Mouse (Mus musculus) MEL (cell line): ENCODE measurements around the gene Zfp646. TPM values are rescaled to one million over a fixed set of nuclear protein-coding genes. Genes with fewer than 3 reads are reported as not detected.

Experiments
- DNase-seq: peaks from one replicate; pipeline ENCODE4 v3.0.0; 2011; ENCODE audit warnings: low read depth, low spot score
- H3K27ac ChIP-seq: 2 replicates; pipeline ENCODE4 v1.5.1; 2012; ENCODE audit warnings: low read depth, mild to moderate bottlenecking, control low read depth, low read length, moderate library complexity; ENCODE audit not compliant: control insufficient read depth
- H3K27me3 ChIP-seq, 2 experiments: fragments of 150-350 bp in 1 of 2; sonication (generic) in 1 of 2; 2 replicates each; pipeline ENCODE4 v1.6.1; 2012; ENCODE audit warnings: low read length in 2 of 2, mild to moderate bottlenecking in 2 of 2, improper control_type of control experiment in 1 of 2, moderate library complexity in 1 of 2; ENCODE audit not compliant: insufficient read depth in 2 of 2, control insufficient read depth in 1 of 2
- H3K36me3 ChIP-seq, 2 experiments: 2 replicates each; pipeline ENCODE4 v1.6.1; 2012 to 2014; ENCODE audit warnings: low read length in 2 of 2, improper control_type of control experiment in 1 of 2, inconsistent platforms in 1 of 2, mild to moderate bottlenecking in 1 of 2; ENCODE audit not compliant: insufficient read depth in 2 of 2, control insufficient read depth in 1 of 2
- H3K4me1 ChIP-seq, 2 experiments: fragments of 150-350 bp in 1 of 2; sonication (generic) in 1 of 2; 2 replicates each; pipeline ENCODE4 v1.6.1; 2012; ENCODE audit warnings: low read length in 2 of 2, improper control_type of control experiment in 1 of 2, mild to moderate bottlenecking in 1 of 2; ENCODE audit not compliant: insufficient read depth in 2 of 2, control insufficient read depth in 1 of 2
- H3K4me3 ChIP-seq, 2 experiments: fragments of 150-350 bp in 1 of 2; sonication (generic) in 1 of 2; 2 replicates each; pipeline ENCODE4 v1.5.1; 2012; ENCODE audit warnings: low read depth in 2 of 2, low read length in 2 of 2, mild to moderate bottlenecking in 2 of 2, moderate library complexity in 2 of 2, control low read depth in 1 of 2, improper control_type of control experiment in 1 of 2; ENCODE audit not compliant: control insufficient read depth in 1 of 2, insufficient read depth in 1 of 2
- H3K79me2 ChIP-seq: 2 replicates; pipeline ENCODE4 v1.6.1; 2012; ENCODE audit warnings: mild to moderate bottlenecking, low read length, moderate library complexity; ENCODE audit not compliant: control insufficient read depth, poor library complexity, insufficient read depth
- H3K9ac ChIP-seq: 2 replicates; pipeline ENCODE4 v1.6.1; 2012; ENCODE audit warnings: low read depth, mild to moderate bottlenecking, control low read depth, low read length, moderate library complexity; ENCODE audit not compliant: control insufficient read depth, poor library complexity, severe bottlenecking
- H3K9me3 ChIP-seq: fragments of 150-350 bp; sonication (generic); replicated peaks from 2 replicates; pipeline ENCODE4 v1.6.1; 2012; ENCODE audit warnings: mild to moderate bottlenecking, low read length, improper control_type of control experiment, moderate library complexity; ENCODE audit not compliant: insufficient read depth
- BHLHE40 ChIP-seq: IDR thresholded peaks from 2 replicates; pipeline ENCODE4 v1.6.1; 2012; ENCODE audit warnings: low read depth, mild to moderate bottlenecking, inconsistent platforms, low read length, improper control_type of control experiment, borderline replicate concordance
- CHD1 ChIP-seq: IDR thresholded peaks from 2 replicates; pipeline ENCODE4 v1.6.1; 2012; ENCODE audit warnings: low read depth, mild to moderate bottlenecking, inconsistent platforms, low read length, improper control_type of control experiment
- CHD2 ChIP-seq: IDR thresholded peaks from 2 replicates; pipeline ENCODE4 v1.6.1; 2011; ENCODE audit warnings: low read length, improper control_type of control experiment
- CTCF ChIP-seq, 3 experiments: IDR thresholded peaks in 2 of 3; conservative IDR thresholded peaks in 1 of 3; 2 replicates each; pipeline ENCODE4 v1.5.1; 2011 to 2012; ENCODE audit warnings: low read length in 3 of 3, low read depth in 2 of 3, mild to moderate bottlenecking in 2 of 3, improper control_type of control experiment in 1 of 3, inconsistent platforms in 1 of 3, mixed read lengths in 1 of 3, moderate library complexity in 1 of 3; ENCODE audit not compliant: control insufficient read depth in 1 of 3, insufficient read depth in 1 of 3, poor library complexity in 1 of 3, severe bottlenecking in 1 of 3
- E2F4 ChIP-seq: IDR thresholded peaks from 2 replicates; pipeline ENCODE4 v1.6.1; 2011; ENCODE audit warnings: low read depth, low read length, improper control_type of control experiment, borderline replicate concordance
- ELF1 ChIP-seq: IDR thresholded peaks from 2 replicates; pipeline ENCODE4 v1.6.1; 2014; ENCODE audit warnings: low read depth, mild to moderate bottlenecking, inconsistent platforms, low read length, improper control_type of control experiment, moderate library complexity
- EP300 ChIP-seq, 2 experiments: IDR thresholded peaks; 2 replicates each; pipeline ENCODE4 v1.6.1; 2011; ENCODE audit warnings: improper control_type of control experiment in 2 of 2, low read length in 2 of 2, low read depth in 1 of 2, mild to moderate bottlenecking in 1 of 2
- ETS1 ChIP-seq: IDR thresholded peaks from 2 replicates; pipeline ENCODE4 v1.6.1; 2012; ENCODE audit warnings: low read depth, mild to moderate bottlenecking, inconsistent platforms, low read length, improper control_type of control experiment, moderate library complexity
- GATA1 ChIP-seq: IDR thresholded peaks from 2 replicates; pipeline ENCODE4 v1.6.1; 2011; ENCODE audit warnings: low read depth, low read length, improper control_type of control experiment
- HCFC1 ChIP-seq: IDR thresholded peaks from 2 replicates; pipeline ENCODE4 v1.6.1; 2012; ENCODE audit warnings: low read depth, mild to moderate bottlenecking, inconsistent platforms, low read length, improper control_type of control experiment, moderate library complexity
- JUND ChIP-seq: IDR thresholded peaks from 2 replicates; pipeline ENCODE4 v1.6.1; 2011; ENCODE audit warnings: low read depth, mild to moderate bottlenecking, improper control_type of control experiment, low read length
- MAFK ChIP-seq: IDR thresholded peaks from 2 replicates; pipeline ENCODE4 v1.6.1; 2011; ENCODE audit warnings: low read depth, mild to moderate bottlenecking, low read length, improper control_type of control experiment, borderline replicate concordance
- MAX ChIP-seq: IDR thresholded peaks from 2 replicates; pipeline ENCODE4 v1.6.1; 2011; ENCODE audit warnings: low read length, improper control_type of control experiment
- MAZ ChIP-seq: IDR thresholded peaks from 2 replicates; pipeline ENCODE4 v1.6.1; 2012; ENCODE audit warnings: low read depth, mild to moderate bottlenecking, inconsistent platforms, low read length, improper control_type of control experiment
- MXI1 ChIP-seq: IDR thresholded peaks from 2 replicates; pipeline ENCODE4 v1.6.1; 2011; ENCODE audit warnings: mild to moderate bottlenecking, low read depth, low read length, improper control_type of control experiment
- MYB ChIP-seq: IDR thresholded peaks from 2 replicates; pipeline ENCODE4 v1.6.1; 2011; ENCODE audit warnings: mild to moderate bottlenecking, low read depth, low read length, improper control_type of control experiment
- MYC ChIP-seq: IDR thresholded peaks from 2 replicates; pipeline ENCODE4 v1.6.1; 2011; ENCODE audit warnings: low read depth, mild to moderate bottlenecking, low read length, improper control_type of control experiment, moderate library complexity
- NELFE ChIP-seq: IDR thresholded peaks from 2 replicates; pipeline ENCODE4 v1.6.1; 2011; ENCODE audit warnings: low read depth, low read length, improper control_type of control experiment
- NRF1 ChIP-seq: IDR thresholded peaks from 2 replicates; pipeline ENCODE4 v1.6.1; 2014; ENCODE audit warnings: low read depth, mild to moderate bottlenecking, inconsistent platforms, low read length, improper control_type of control experiment, moderate library complexity; ENCODE audit not compliant: poor library complexity, insufficient read depth, severe bottlenecking
- POLR2A ChIP-seq, 2 experiments: IDR thresholded peaks; 2 replicates each; pipeline ENCODE4 v1.6.1; 2011 to 2012; ENCODE audit warnings: low read length in 2 of 2, mild to moderate bottlenecking in 2 of 2, control low read depth in 1 of 2, improper control_type of control experiment in 1 of 2, low read depth in 1 of 2, moderate library complexity in 1 of 2; ENCODE audit not compliant: control insufficient read depth in 1 of 2, insufficient read depth in 1 of 2, poor library complexity in 1 of 2
- POLR2AphosphoS2 ChIP-seq: IDR thresholded peaks from 2 replicates; pipeline ENCODE4 v1.6.1; 2011; ENCODE audit warnings: low read length, improper control_type of control experiment
- POLR2AphosphoS5 ChIP-seq: IDR thresholded peaks from 2 replicates; pipeline ENCODE4 v1.6.1; 2012; ENCODE audit warnings: low read depth, borderline replicate concordance, mild to moderate bottlenecking, inconsistent platforms, low read length, moderate library complexity, mixed read lengths
- RCOR1 ChIP-seq: IDR thresholded peaks from 2 replicates; pipeline ENCODE4 v1.6.1; 2012; ENCODE audit warnings: low read depth, mild to moderate bottlenecking, inconsistent platforms, low read length, improper control_type of control experiment
- SIN3A ChIP-seq: IDR thresholded peaks from 2 replicates; pipeline ENCODE4 v1.6.1; 2012; ENCODE audit warnings: low read length, improper control_type of control experiment, inconsistent platforms
- SMC3 ChIP-seq: IDR thresholded peaks from 2 replicates; pipeline ENCODE4 v1.6.1; 2011; ENCODE audit warnings: low read depth, low read length, improper control_type of control experiment
- TAL1 ChIP-seq: IDR thresholded peaks from 2 replicates; pipeline ENCODE4 v1.6.1; 2012; ENCODE audit warnings: mild to moderate bottlenecking, inconsistent platforms, low read length, moderate library complexity, mixed read lengths
- TBP ChIP-seq: IDR thresholded peaks from 2 replicates; pipeline ENCODE4 v1.8.0; 2011; ENCODE audit warnings: low read depth, low read length, improper control_type of control experiment
- TCF12 ChIP-seq: IDR thresholded peaks from 2 replicates; pipeline ENCODE4 v1.6.1; 2014; ENCODE audit warnings: low read depth, mild to moderate bottlenecking, inconsistent platforms, low read length, improper control_type of control experiment, moderate library complexity
- UBTF ChIP-seq: IDR thresholded peaks from 2 replicates; pipeline ENCODE4 v1.6.1; 2012; ENCODE audit warnings: low read depth, mild to moderate bottlenecking, inconsistent platforms, low read length, improper control_type of control experiment, moderate library complexity, borderline replicate concordance; ENCODE audit not compliant: insufficient read depth
- USF1 ChIP-seq: IDR thresholded peaks from 2 replicates; pipeline ENCODE4 v1.6.1; 2014; ENCODE audit warnings: low read depth, mild to moderate bottlenecking, inconsistent platforms, low read length, improper control_type of control experiment, moderate library complexity
- USF2 ChIP-seq, 2 experiments: IDR thresholded peaks; 2 replicates each; pipeline ENCODE4 v1.6.1; 2011 to 2012; ENCODE audit warnings: improper control_type of control experiment in 2 of 2, low read length in 2 of 2, borderline replicate concordance in 1 of 2, inconsistent platforms in 1 of 2, low read depth in 1 of 2, mild to moderate bottlenecking in 1 of 2; ENCODE audit not compliant: insufficient read depth in 1 of 2
- ZC3H11A ChIP-seq: IDR thresholded peaks from 2 replicates; pipeline ENCODE4 v1.6.1; 2012; ENCODE audit warnings: low read depth, mild to moderate bottlenecking, inconsistent platforms, low read length, improper control_type of control experiment
- ZKSCAN1 ChIP-seq: IDR thresholded peaks from 2 replicates; pipeline ENCODE4 v1.6.1; 2012; ENCODE audit warnings: low read depth, mild to moderate bottlenecking, inconsistent platforms, low read length, improper control_type of control experiment, moderate library complexity
- ZMIZ1 ChIP-seq: IDR thresholded peaks from 2 replicates; pipeline ENCODE4 v1.6.1; 2012; ENCODE audit warnings: low read depth, mild to moderate bottlenecking, inconsistent platforms, low read length, improper control_type of control experiment, moderate library complexity
- ZNF384 ChIP-seq: IDR thresholded peaks from 2 replicates; pipeline ENCODE4 v1.6.1; 2012; ENCODE audit warnings: low read depth, mild to moderate bottlenecking, inconsistent platforms, low read length, improper control_type of control experiment
- polyA plus RNA-seq, 2 experiments: library from polyadenylated mRNA; stranded (reverse) in 1 of 2; unstranded in 1 of 2; fragments of >175 nt in 1 of 2; fragments of >200 nt in 1 of 2; gene quantifications; 2 replicates each; pipeline versions ENCODE4 v1.2.1 to v1.2.4; 2012; ENCODE audit warnings: low replicate concordance in 2 of 2, low read depth in 1 of 2; ENCODE audit not compliant: insufficient read length in 2 of 2, insufficient read depth in 1 of 2, missing spikeins in 1 of 2
- total RNA-seq: library from RNA; depleted of rRNA; stranded (reverse); fragments of 300-350 nt; gene quantifications from 2 replicates; pipeline ENCODE4 v1.2.3, GENCODE M21; 2012

Gene Zfp646
- total and polyA plus RNA-seq, 3 experiments = 35.8 to 38.2 TPM; not detected in 1

DNA sequence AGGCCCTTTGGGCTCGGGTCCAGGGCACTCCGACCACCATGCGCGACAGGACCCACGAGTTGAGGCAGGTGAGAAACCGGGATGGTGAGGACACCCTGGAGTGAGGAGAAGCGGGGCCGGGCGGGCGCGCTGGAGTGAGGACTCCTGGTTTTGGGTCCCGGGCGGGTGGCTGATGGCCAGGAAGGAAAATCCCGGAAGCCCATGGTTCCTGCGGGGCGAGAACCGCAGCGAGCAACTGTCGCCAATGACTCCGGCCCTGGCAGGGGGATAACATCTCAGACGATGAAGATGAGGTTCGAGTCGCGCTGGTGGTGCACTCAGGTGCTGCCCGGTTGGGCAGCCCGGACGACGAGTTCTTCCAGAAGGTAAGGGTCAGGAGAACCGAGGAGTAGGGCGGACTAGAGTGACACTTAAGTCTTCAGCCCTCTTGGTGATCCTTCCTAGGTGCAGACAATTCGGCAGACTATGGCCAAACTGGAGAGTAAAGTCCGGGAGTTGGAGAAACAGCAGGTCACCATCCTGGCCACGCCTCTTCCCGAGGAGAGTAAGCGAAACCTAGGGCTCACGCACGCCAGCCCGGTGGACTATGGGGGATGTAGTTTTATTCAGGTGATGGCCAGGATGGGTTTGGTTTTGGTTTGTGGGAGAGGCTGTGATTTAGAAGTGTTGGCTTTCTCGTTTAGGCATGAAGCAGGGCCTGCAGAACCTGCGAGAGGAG lies 33.9 kb upstream of the Zfp646 start:
- peak overlapping the region; percentile 98 for H3K27ac ChIP-seq
- peak overlapping the region; percentile 78 to 92 for H3K4me3 ChIP-seq
- H3K79me2 ChIP-seq = peaks cover 7% of the 10 kb centered on the region; the same call in 1 of the 2 replicates
- H3K9me3 ChIP-seq = no peaks in the 10 kb centered on the region
- peak; percentile 88 for DNase-seq
- peaks cover 0 to 7% of the 10 kb centered on the region in 2 experiments; a peak in 1 of 4 replicates for H3K36me3 ChIP-seq
- H3K4me1 ChIP-seq = 0 out of 4 replicates have a peak, but pooled peaks cover 0 to 10% of the 10 kb centered on the region in 2 experiments
- no peaks in the 10 kb centered on the region for H3K27me3 ChIP-seq
- H3K9ac ChIP-seq = peak overlapping the region; percentile 99
- TF ChIP-seq ZC3H11A (no peak), NRF1 (peak; percentile 55; the same call in 1 of the 2 replicates), MYC (0 out of 2 replicates have a peak, but pooled peaks have one; percentile 20), EP300 (IDR thresholded peaks at IDR 0.05; ENCODE audit: low read depth in 1 of 2, low read length in 2 of 2) (no peak), MYB (no peak), USF1 (0 out of 2 replicates have a peak, but pooled peaks have one; percentile 25), ETS1 (no peak), TCF12 (no peak), POLR2AphosphoS2 (peak; percentile 34; the same call in 1 of the 2 replicates), MAFK (no peak), BHLHE40 (no peak), RCOR1 (no peak), USF2 (IDR thresholded peaks at IDR 0.05; ENCODE audit: borderline replicate concordance in 1 of 2, insufficient read depth in 1 of 2, low read depth in 1 of 2, low read length in 2 of 2) (no peak), UBTF (no peak), POLR2A (IDR thresholded peaks at IDR 0.05; ENCODE audit: control insufficient read depth in 1 of 2, insufficient read depth in 1 of 2, low read depth in 1 of 2, low read length in 2 of 2, poor library complexity in 1 of 2) (peak in 1 of 2 experiments; percentile 83; a peak in 2 of 4 replicates), ELF1 (peak; percentile 31; the same call in 1 of the 2 replicates), GATA1 (no peak), HCFC1 (peak; percentile 97), MAZ (no peak), POLR2AphosphoS5 (no peak), CHD1 (peak; percentile 77; the same call in 1 of the 2 replicates), NELFE (peak; percentile 46; the same call in 1 of the 2 replicates), MXI1 (peak; percentile 73), TBP (peak; percentile 65; the same call in 1 of the 2 replicates), ZKSCAN1 (no peak), SMC3 (no peak), MAX (0 out of 2 replicates have a peak, but pooled peaks have one; percentile 16), CHD2 (no peak), JUND (no peak), TAL1 (no peak), SIN3A (peak; percentile 70), ZNF384 (no peak), ZMIZ1 (peak; percentile 77), E2F4 (no peak), CTCF (IDR thresholded peaks at IDR 0.05 in 2 of 3, conservative IDR thresholded peaks at IDR 0.05 in 1 of 3; ENCODE audit: control insufficient read depth in 1 of 3, insufficient read depth in 1 of 3, low read depth in 2 of 3, low read length in 3 of 3, poor library complexity in 1 of 3, severe bottlenecking in 1 of 3) (no peak)
